Mouse (Mus musculus): ENCODE results near the gene Adora2b. TPM values are rescaled to one million over a fixed set of nuclear protein-coding genes. Genes with fewer than 3 reads are reported as not detected.
A peak's percentile ranks its signal among the peaks of the same experiment; 100 is the strongest.

Gene Adora2b
- polyA plus RNA-seq, 1 experiment: 8.3 TPM

- TF ChIP-seq POLR2A (IDR thresholded peaks at IDR 0.05; ENCODE audit: extremely low read depth, insufficient read depth, low read length): no peak
- no peaks in the 10 kb centered on the region for H3K4me1 ChIP-seq (ENCODE audit: control insufficient read depth, insufficient read depth, low read length)
- H3K27ac ChIP-seq (ENCODE audit: insufficient read depth, low read length): no peak overlapping the region
- no peak overlapping the region for H3K4me3 ChIP-seq (ENCODE audit: insufficient read depth, low read length)
These were observed 25.4 kb upstream of the Adora2b start for GRCm38 (mm10) chr11:62223416-62223815.

- Histone ChIP-seq H3K4me3 (ENCODE audit: insufficient read depth, low read length) (no peak overlapping the region), H3K27ac (ENCODE audit: insufficient read depth, low read length) (no peak overlapping the region), H3K4me1 (ENCODE audit: control insufficient read depth, insufficient read depth, low read length) (no peaks in the 10 kb centered on the region)
- TF ChIP-seq CTCF (IDR thresholded peaks at IDR 0.05; ENCODE audit: extremely low read depth, insufficient read depth, low read length) (no peak), POLR2A (IDR thresholded peaks at IDR 0.05; ENCODE audit: extremely low read depth, insufficient read depth, low read length) (no peak)
These were observed 24.8 kb upstream of the Adora2b start for GRCm38 (mm10) chr11:62223962-62224361.

- Histone ChIP-seq H3K27ac (ENCODE audit: insufficient read depth, low read length) (no peak overlapping the region), H3K4me3 (ENCODE audit: insufficient read depth, low read length) (no peak overlapping the region), H3K4me1 (ENCODE audit: control insufficient read depth, insufficient read depth, low read length) (no peaks in the 10 kb centered on the region)
- no peak for TF ChIP-seq CTCF (IDR thresholded peaks at IDR 0.05; ENCODE audit: extremely low read depth, insufficient read depth, low read length)
- TF ChIP-seq POLR2A (IDR thresholded peaks at IDR 0.05; ENCODE audit: extremely low read depth, insufficient read depth, low read length): no peak
These were observed 24.0 kb upstream of the Adora2b start for GRCm38 (mm10) chr11:62224797-62225196.

GRCm38 (mm10) chr11:62240631-62241261, 8.0 kb upstream of the Adora2b start:
- Histone ChIP-seq H3K4me3 (ENCODE audit: insufficient read depth, low read length) (no peak overlapping the region), H3K4me1 (ENCODE audit: control insufficient read depth, insufficient read depth, low read length) (no peaks in the 10 kb centered on the region), H3K27ac (ENCODE audit: insufficient read depth, low read length) (no peak overlapping the region)
- TF ChIP-seq CTCF (IDR thresholded peaks at IDR 0.05; ENCODE audit: extremely low read depth, insufficient read depth, low read length) (no peak), POLR2A (IDR thresholded peaks at IDR 0.05; ENCODE audit: extremely low read depth, insufficient read depth, low read length) (no peak)

GRCm38 (mm10) chr11:62243871-62244270, 4.9 kb upstream of the Adora2b start:
- TF ChIP-seq CTCF (IDR thresholded peaks at IDR 0.05; ENCODE audit: extremely low read depth, insufficient read depth, low read length) (no peak), POLR2A (IDR thresholded peaks at IDR 0.05; ENCODE audit: extremely low read depth, insufficient read depth, low read length) (no peak)
- H3K27ac ChIP-seq (ENCODE audit: insufficient read depth, low read length): no peak overlapping the region

GRCm38 (mm10) chr11:62244471-62244870, 4.3 kb upstream of the Adora2b start:
- Histone ChIP-seq H3K27ac (ENCODE audit: insufficient read depth, low read length) (no peak overlapping the region), H3K4me3 (ENCODE audit: insufficient read depth, low read length) (no peak overlapping the region), H3K4me1 (ENCODE audit: control insufficient read depth, insufficient read depth, low read length) (no peaks in the 10 kb centered on the region)
- TF ChIP-seq CTCF (IDR thresholded peaks at IDR 0.05; ENCODE audit: extremely low read depth, insufficient read depth, low read length) (no peak), POLR2A (IDR thresholded peaks at IDR 0.05; ENCODE audit: extremely low read depth, insufficient read depth, low read length) (no peak)

More at GRCm38 (mm10) chr11:62243871-62244270, 4.9 kb upstream of the Adora2b start:
- Histone ChIP-seq H3K4me3 (ENCODE audit: insufficient read depth, low read length) (no peak overlapping the region), H3K4me1 (ENCODE audit: control insufficient read depth, insufficient read depth, low read length) (no peaks in the 10 kb centered on the region)

- Histone ChIP-seq H3K27ac (ENCODE audit: insufficient read depth, low read length) (no peak overlapping the region), H3K4me1 (ENCODE audit: control insufficient read depth, insufficient read depth, low read length) (no peaks in the 10 kb centered on the region), H3K4me3 (ENCODE audit: insufficient read depth, low read length) (peak overlapping the region; percentile 29; the same call in 1 of the 2 replicates)
- no peak for TF ChIP-seq CTCF (IDR thresholded peaks at IDR 0.05; ENCODE audit: extremely low read depth, insufficient read depth, low read length)
- TF ChIP-seq POLR2A (IDR thresholded peaks at IDR 0.05; ENCODE audit: extremely low read depth, insufficient read depth, low read length): no peak
These were observed 904 bp upstream of the Adora2b start for GRCm38 (mm10) chr11:62247759-62248400.

- Histone ChIP-seq H3K4me3 (ENCODE audit: insufficient read depth, low read length) (peak overlapping the region; percentile 29), H3K27ac (ENCODE audit: insufficient read depth, low read length) (0 out of 2 replicates have a peak overlapping the region, but pooled peaks have one; percentile 41), H3K4me1 (ENCODE audit: control insufficient read depth, insufficient read depth, low read length) (no peaks in the 10 kb centered on the region)
- no peak for TF ChIP-seq CTCF (IDR thresholded peaks at IDR 0.05; ENCODE audit: extremely low read depth, insufficient read depth, low read length)
These were observed 668 bp downstream of the Adora2b start for GRCm38 (mm10) chr11:62249266-62250037.

- TF ChIP-seq CTCF (IDR thresholded peaks at IDR 0.05; ENCODE audit: extremely low read depth, insufficient read depth, low read length) (no peak), POLR2A (IDR thresholded peaks at IDR 0.05; ENCODE audit: extremely low read depth, insufficient read depth, low read length) (no peak)
- Histone ChIP-seq H3K27ac (ENCODE audit: insufficient read depth, low read length) (no peak overlapping the region), H3K4me3 (ENCODE audit: insufficient read depth, low read length) (no peak overlapping the region), H3K4me1 (ENCODE audit: control insufficient read depth, insufficient read depth, low read length) (no peaks in the 10 kb centered on the region)
These were observed 2.3 kb downstream of the Adora2b start for GRCm38 (mm10) chr11:62251047-62251446.

Data from cortical plate, adult 2 months (tissue).